Mouse (Mus musculus): Measurements from ENCODE around the gene Pym1. TPM values are rescaled to one million over a fixed set of nuclear protein-coding genes. Genes with fewer than 3 reads are reported as not detected.
"Not testable (repeated sequence)": the region's sequence is repeated elsewhere in the genome, so short reads cannot be mapped to it uniquely, and the experiment has no call there.

Gene Pym1
- 43.2 and 47.9 TPM in 2 replicates for polyA plus RNA-seq (2015; fragmentation: Nextera tagmentation; extraction: Ambion mirVana)

GRCm38 (mm10) chr10:128747646-128748251 lies at the start of gene Pym1:
Gene Pym1 (plus strand): TSS chr10:128747889.
- H3K4me2 ChIP-seq = peak within 1 kb of the TSS; percentile 88
- H3K36me3 ChIP-seq = 0 out of 2 replicates have a peak, but pooled peaks cover 4% of the 10 kb centered on the region
- H3K27ac ChIP-seq = peak within 1 kb of the TSS; percentile 98
- H3K27me3 ChIP-seq = peaks cover 7% of the 10 kb centered on the region
- H3K9ac ChIP-seq = peak within 1 kb of the TSS; percentile 89
- peak within 1 kb of the TSS; percentile 77 for H3K4me3 ChIP-seq
- H3K4me1 ChIP-seq = peaks cover 33% of the 10 kb centered on the region
- peak; percentile 67 for ATAC-seq (ENCODE audit: insufficient number of reproducible peaks, insufficient read depth, low FRiP score, low TSS enrichment, low read depth)
- WGBS = under 1% methylated on average over 36 of the region's 36 CpGs
- no peaks in the 10 kb centered on the region for H3K9me3 ChIP-seq

GRCm38 (mm10) chr10:128699006-128699405 lies 48.7 kb upstream of the Pym1 start:
- ATAC-seq (ENCODE audit: insufficient number of reproducible peaks, insufficient read depth, low FRiP score, low TSS enrichment, low read depth) = no peak
- Histone ChIP-seq H3K9me3 (no peaks in the 10 kb centered on the region), H3K4me3 (no peak overlapping the region), H3K27ac (no peak overlapping the region), H3K27me3 (no peaks in the 10 kb centered on the region), H3K4me2 (no peak overlapping the region), H3K4me1 (peaks cover 26% of the 10 kb centered on the region), H3K36me3 (peaks cover 49% of the 10 kb centered on the region), H3K9ac (no peak overlapping the region)
- WGBS = 84% methylated on average over 5 of the region's 5 CpGs

- no peaks in the 10 kb centered on the region for H3K9me3 ChIP-seq
- H3K4me2 ChIP-seq = no peak overlapping the region
- H3K4me1 ChIP-seq = peaks cover 23% of the 10 kb centered on the region
- H3K4me3 ChIP-seq = no peak overlapping the region
- no peak for ATAC-seq (ENCODE audit: insufficient number of reproducible peaks, insufficient read depth, low FRiP score, low TSS enrichment, low read depth)
- 74% methylated on average over 11 of the region's 11 CpGs for WGBS
- peaks cover 49% of the 10 kb centered on the region for H3K36me3 ChIP-seq
- H3K27me3 ChIP-seq = no peaks in the 10 kb centered on the region
- H3K27ac ChIP-seq = no peak overlapping the region
- no peak overlapping the region for H3K9ac ChIP-seq
Observed at GRCm38 (mm10) chr10:128699611-128700010, 48.1 kb upstream of the Pym1 start.

- H3K27ac ChIP-seq = no peak overlapping the region
- no peaks in the 10 kb centered on the region for H3K9me3 ChIP-seq
- no peaks in the 10 kb centered on the region for H3K27me3 ChIP-seq
- whole genome bisulfite sequencing = 88% methylated on average over 5 of the region's 5 CpGs
- ATAC-seq (ENCODE audit: insufficient number of reproducible peaks, insufficient read depth, low FRiP score, low TSS enrichment, low read depth) = no peak
- H3K36me3 ChIP-seq = peaks cover 49% of the 10 kb centered on the region
- H3K4me2 ChIP-seq = no peak overlapping the region
- H3K4me3 ChIP-seq = no peak overlapping the region
- no peak overlapping the region for H3K9ac ChIP-seq
- H3K4me1 ChIP-seq = peaks cover 16% of the 10 kb centered on the region
Observed at GRCm38 (mm10) chr10:128700712-128701111, 47.0 kb upstream of the Pym1 start.

GRCm38 (mm10) chr10:128702328-128703007 lies 45.2 kb upstream of the Pym1 start:
- 77% methylated on average over 6 of the region's 6 CpGs for WGBS
- ATAC-seq (ENCODE audit: insufficient number of reproducible peaks, insufficient read depth, low FRiP score, low TSS enrichment, low read depth) = no peak
- Histone ChIP-seq H3K36me3 (peaks cover 49% of the 10 kb centered on the region), H3K9ac (no peak overlapping the region; the same call in 1 of the 2 replicates), H3K4me3 (no peak overlapping the region), H3K4me2 (no peak overlapping the region), H3K9me3 (no peaks in the 10 kb centered on the region), H3K4me1 (peaks cover 16% of the 10 kb centered on the region), H3K27me3 (no peaks in the 10 kb centered on the region), H3K27ac (no peak overlapping the region)

- H3K27me3 ChIP-seq = no peaks in the 10 kb centered on the region
- H3K36me3 ChIP-seq = peaks cover 40% of the 10 kb centered on the region
- ATAC-seq (ENCODE audit: insufficient number of reproducible peaks, insufficient read depth, low FRiP score, low TSS enrichment, low read depth) = no peak
- H3K4me1 ChIP-seq = peaks cover 16% of the 10 kb centered on the region
- peak within 1 kb of the TSS; percentile 97 for H3K27ac ChIP-seq
- H3K9ac ChIP-seq = peak within 1 kb of the TSS; percentile 89
- H3K4me2 ChIP-seq = peak within 1 kb of the TSS; percentile 84
- no peaks in the 10 kb centered on the region for H3K9me3 ChIP-seq
- 8% methylated on average over 4 of the region's 4 CpGs for WGBS
- H3K4me3 ChIP-seq = peak within 1 kb of the TSS; percentile 85
Observed at GRCm38 (mm10) chr10:128703895-128704294, 43.8 kb upstream of the Pym1 start, which contains the start of gene Pmel. Gene Pmel (plus strand): TSS chr10:128704195.

GRCm38 (mm10) chr10:128704491-128705316 lies 43.0 kb upstream of the Pym1 start, which contains the start of gene Cdk2:
Gene Cdk2 (minus strand): TSS chr10:128705031.
- Histone ChIP-seq H3K36me3 (peaks cover 32% of the 10 kb centered on the region), H3K9me3 (no peaks in the 10 kb centered on the region), H3K4me2 (peak within 1 kb of the TSS; percentile 84), H3K4me1 (peaks cover 16% of the 10 kb centered on the region), H3K9ac (peak within 1 kb of the TSS; percentile 89), H3K27me3 (no peaks in the 10 kb centered on the region), H3K4me3 (peak within 1 kb of the TSS; percentile 85), H3K27ac (peak within 1 kb of the TSS; percentile 97)
- ATAC-seq (ENCODE audit: insufficient number of reproducible peaks, insufficient read depth, low FRiP score, low TSS enrichment, low read depth) = peak; percentile 91
- 0% methylated on average over 61 of the region's 62 CpGs for WGBS

GRCm38 (mm10) chr10:128705317-128705693 lies 42.4 kb upstream of the Pym1 start:
- Histone ChIP-seq H3K36me3 (peaks cover 26% of the 10 kb centered on the region), H3K4me1 (peaks cover 16% of the 10 kb centered on the region), H3K27ac (peak overlapping the region; percentile 97), H3K4me3 (peak overlapping the region; percentile 85), H3K27me3 (no peaks in the 10 kb centered on the region), H3K9me3 (no peaks in the 10 kb centered on the region), H3K4me2 (peak overlapping the region; percentile 84), H3K9ac (peak overlapping the region; percentile 89)
- 7% methylated on average over 11 of the region's 11 CpGs for WGBS
- ATAC-seq (ENCODE audit: insufficient number of reproducible peaks, insufficient read depth, low FRiP score, low TSS enrichment, low read depth) = no peak

- 93% methylated on average over 7 of the region's 7 CpGs for WGBS
- H3K27me3 ChIP-seq; ATAC-seq (ENCODE audit: insufficient number of reproducible peaks, insufficient read depth, low FRiP score, low TSS enrichment, low read depth): not testable (repeated sequence)
Observed at GRCm38 (mm10) chr10:128711318-128711717, 36.4 kb upstream of the Pym1 start.

GRCm38 (mm10) chr10:128715559-128716537 lies 31.8 kb upstream of the Pym1 start:
- no peak overlapping the region for H3K4me2 ChIP-seq
- no peak overlapping the region for H3K27ac ChIP-seq
- no peaks in the 10 kb centered on the region for H3K4me1 ChIP-seq
- no peaks in the 10 kb centered on the region for H3K9me3 ChIP-seq
- 86% methylated on average over 19 of the region's 19 CpGs for WGBS
- H3K4me3 ChIP-seq = no peak overlapping the region
- H3K27me3 ChIP-seq = no peaks in the 10 kb centered on the region
- no peak for ATAC-seq (ENCODE audit: insufficient number of reproducible peaks, insufficient read depth, low FRiP score, low TSS enrichment, low read depth)
- H3K36me3 ChIP-seq = peaks cover 18% of the 10 kb centered on the region
- no peak overlapping the region for H3K9ac ChIP-seq

More at GRCm38 (mm10) chr10:128711318-128711717, 36.4 kb upstream of the Pym1 start:
- H3K4me2 ChIP-seq, H3K36me3 ChIP-seq, H3K4me1 ChIP-seq, H3K9me3 ChIP-seq, H3K27ac ChIP-seq, H3K9ac ChIP-seq, H3K4me3 ChIP-seq: not testable (repeated sequence)

All from embryonic facial prominence, embryonic 13.5 days (tissue).